Mouse (Mus musculus): ENCODE results near the gene Rpsa.

Rpsa gene

DNA sequence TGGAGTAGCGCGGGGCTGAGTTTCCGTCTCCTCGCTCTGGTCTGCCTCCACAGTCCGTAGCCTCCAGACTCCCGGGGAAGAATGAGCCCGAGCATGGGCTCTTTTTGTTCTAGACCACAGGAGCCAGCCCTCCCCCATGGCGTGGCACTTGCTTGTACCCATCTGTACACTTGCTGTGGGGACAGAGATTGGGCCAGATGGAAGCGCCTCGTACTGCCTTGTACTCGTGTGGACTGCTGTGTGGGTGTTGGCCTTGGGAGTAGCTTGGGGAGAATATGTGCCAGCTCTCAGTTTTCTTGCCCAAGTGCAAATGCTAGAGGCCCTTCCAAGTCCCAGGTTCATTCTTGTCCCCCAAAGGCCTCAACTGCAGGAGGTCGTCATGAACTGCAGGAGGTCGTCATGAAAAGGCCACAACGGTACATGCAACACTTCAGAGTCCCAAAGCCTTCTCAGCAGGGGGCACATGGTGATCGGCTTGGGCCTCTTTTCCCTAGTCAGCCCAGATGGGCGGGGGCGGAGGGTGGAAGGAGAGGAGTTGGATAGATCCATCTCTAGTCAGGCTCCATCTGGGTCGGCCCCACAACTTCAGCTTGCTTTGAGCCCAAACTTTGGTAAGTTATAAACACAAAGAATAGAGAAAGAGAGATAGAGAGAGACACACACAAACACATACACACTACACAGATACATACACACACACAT, 47.1 kb downstream of the Rpsa start:
- no peak for DNase-seq

DNA sequence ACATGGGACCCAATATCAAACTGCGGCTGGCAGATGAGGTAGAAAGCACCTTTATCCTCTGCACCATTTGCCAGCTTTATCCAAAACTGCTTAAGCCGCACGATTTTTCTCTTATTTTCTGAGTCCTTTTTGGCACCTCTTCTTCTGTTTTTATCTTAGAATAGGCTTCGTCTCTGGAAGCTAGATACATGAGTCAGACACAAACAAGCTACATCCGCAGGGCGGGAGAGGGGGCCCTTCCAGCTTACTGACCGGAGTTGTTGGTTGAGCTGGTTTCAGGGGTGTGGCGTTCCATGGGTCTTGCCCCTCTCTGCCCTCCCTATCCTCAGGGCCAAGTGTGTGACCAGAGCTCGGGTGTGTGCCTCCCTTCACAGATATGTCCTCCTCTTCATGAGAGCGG, 51.3 kb downstream of the Rpsa start:
- DNase-seq: no peak
